Mouse (Mus musculus) embryonic facial prominence, embryonic 15.5 days (tissue): Measurements from ENCODE around the gene 1700069L16Rik. TPM values are rescaled to one million over a fixed set of nuclear protein-coding genes. Genes with fewer than 3 reads are reported as not detected.

ENCODE experiments used
- ATAC-seq: fragments of 200-750 bp; cut with Nextera tagmentation; 2 replicates; pipeline ENCODE4 v1.8.0; 2017; ENCODE audit warnings: low read depth, moderate TSS enrichment; ENCODE audit not compliant: insufficient number of reproducible peaks, low FRiP score, low TSS enrichment
- H3K27ac ChIP-seq: fragments of 300-500 bp; sonication (generic); replicated peaks from 2 replicates; pipeline ENCODE4 v1.5.1; 2015; ENCODE audit warnings: mild to moderate bottlenecking, inconsistent platforms
- H3K27me3 ChIP-seq: fragments of 300-500 bp; sonication (generic); 2 replicates; pipeline ENCODE4 v1.6.1; 2015; ENCODE audit warnings: inconsistent platforms
- H3K36me3 ChIP-seq: fragments of 300-500 bp; sonication (generic); 2 replicates; pipeline ENCODE4 v1.6.1; 2015; ENCODE audit warnings: mild to moderate bottlenecking, inconsistent platforms
- H3K4me1 ChIP-seq: fragments of 300-500 bp; sonication (generic); 2 replicates; pipeline ENCODE4 v1.6.1; 2015; ENCODE audit warnings: inconsistent platforms
- H3K4me2 ChIP-seq: fragments of 300-500 bp; sonication (generic); replicated peaks from 2 replicates; pipeline ENCODE4 v1.6.1; 2015; ENCODE audit warnings: mild to moderate bottlenecking, inconsistent platforms
- H3K4me3 ChIP-seq: fragments of 300-500 bp; sonication (generic); replicated peaks from 2 replicates; pipeline ENCODE4 v1.5.1; 2015; ENCODE audit warnings: mild to moderate bottlenecking, inconsistent platforms
- H3K9ac ChIP-seq: fragments of 300-500 bp; sonication (generic); 2 replicates; pipeline ENCODE4 v1.6.1; 2015; ENCODE audit warnings: inconsistent platforms
- H3K9me3 ChIP-seq: fragments of 300-500 bp; sonication (generic); replicated peaks from 2 replicates; pipeline ENCODE4 v1.6.1; 2016; ENCODE audit warnings: inconsistent platforms
- WGBS: fragments of 180-500 bp; shearing (Covaris S2); methylation state at CpG from one replicate; pipeline ENCODE4 v1.1.7; 2015; 5-methylcytosine and 5-hydroxymethylcytosine counted together
- polyA plus RNA-seq: library from polyadenylated mRNA; unstranded; fragments of >200 nt; fragmentation: Nextera tagmentation; extraction: Ambion mirVana; gene quantifications from 2 replicates; pipeline ENCODE4 v1.2.1, GENCODE M21; 2015

The 1700069L16Rik gene
- polyA plus RNA-seq = not detected in 2 replicates

DNA sequence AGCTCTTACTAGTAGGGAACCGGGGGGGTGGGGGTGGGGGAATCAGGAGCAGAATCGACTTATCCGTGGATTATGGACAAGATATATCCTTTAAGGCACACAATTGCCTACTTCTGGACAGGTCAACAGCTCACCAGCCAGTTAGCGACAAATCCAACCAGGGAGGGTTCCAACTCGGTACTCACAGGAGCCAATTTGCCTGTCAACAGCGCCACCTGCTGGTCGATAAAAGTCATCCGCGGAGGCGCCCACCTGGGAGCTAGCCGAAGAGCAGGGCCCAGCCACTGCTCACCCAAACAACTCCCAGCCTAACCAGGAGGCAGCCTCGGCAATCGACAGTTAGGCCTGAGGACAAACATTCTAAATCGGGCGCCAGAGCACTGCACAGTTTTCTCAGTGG, at the start of gene 1700069L16Rik:
1700069L16Rik (minus strand) TSS at position 327 of the 400 bp plus-strand sequence.
- Histone ChIP-seq H3K4me2 (no peak within 1 kb of the TSS), H3K9ac (no peak within 1 kb of the TSS), H3K27ac (no peak within 1 kb of the TSS), H3K4me1 (no peaks in the 10 kb centered on the region), H3K36me3 (no peaks in the 10 kb centered on the region), H3K27me3 (no peaks in the 10 kb centered on the region), H3K9me3 (0 out of 2 replicates have a peak, but pooled peaks cover 4% of the 10 kb centered on the region), H3K4me3 (no peak within 1 kb of the TSS)
- ATAC-seq = no peak
- 4% methylated on average over 15 of the region's 15 CpGs for WGBS

DNA sequence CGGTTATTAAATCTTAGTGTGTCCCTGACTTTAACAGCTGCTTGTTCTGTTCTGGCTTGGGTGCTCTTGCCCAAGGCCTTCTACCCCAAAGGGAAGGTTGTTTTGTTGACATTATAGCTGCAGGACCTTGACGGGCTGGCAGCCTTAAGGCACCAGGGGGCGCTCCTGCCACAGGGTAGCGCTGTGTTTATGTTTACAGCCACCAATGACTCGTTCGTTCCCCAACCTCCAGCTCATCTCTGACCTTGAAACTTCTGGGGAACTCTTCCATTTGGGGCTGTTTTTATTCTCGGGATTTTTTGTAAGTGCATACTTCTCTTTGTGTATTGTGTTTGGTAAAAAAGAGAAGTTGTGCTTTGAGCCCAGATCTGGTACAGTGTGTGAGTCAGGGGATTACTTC, 49.1 kb upstream of the 1700069L16Rik start:
- Histone ChIP-seq H3K4me2 (peak overlapping the region; percentile 91), H3K9me3 (no peaks in the 10 kb centered on the region), H3K36me3 (peaks cover 37% of the 10 kb centered on the region), H3K27me3 (no peaks in the 10 kb centered on the region), H3K9ac (no peak overlapping the region), H3K27ac (no peak overlapping the region; the same call in 1 of the 2 replicates), H3K4me3 (peak overlapping the region; percentile 98), H3K4me1 (peaks cover 28% of the 10 kb centered on the region)
- ATAC-seq = no peak; the same call in 1 of the 2 replicates
- under 1% methylated on average over 7 of the region's 7 CpGs for WGBS

DNA sequence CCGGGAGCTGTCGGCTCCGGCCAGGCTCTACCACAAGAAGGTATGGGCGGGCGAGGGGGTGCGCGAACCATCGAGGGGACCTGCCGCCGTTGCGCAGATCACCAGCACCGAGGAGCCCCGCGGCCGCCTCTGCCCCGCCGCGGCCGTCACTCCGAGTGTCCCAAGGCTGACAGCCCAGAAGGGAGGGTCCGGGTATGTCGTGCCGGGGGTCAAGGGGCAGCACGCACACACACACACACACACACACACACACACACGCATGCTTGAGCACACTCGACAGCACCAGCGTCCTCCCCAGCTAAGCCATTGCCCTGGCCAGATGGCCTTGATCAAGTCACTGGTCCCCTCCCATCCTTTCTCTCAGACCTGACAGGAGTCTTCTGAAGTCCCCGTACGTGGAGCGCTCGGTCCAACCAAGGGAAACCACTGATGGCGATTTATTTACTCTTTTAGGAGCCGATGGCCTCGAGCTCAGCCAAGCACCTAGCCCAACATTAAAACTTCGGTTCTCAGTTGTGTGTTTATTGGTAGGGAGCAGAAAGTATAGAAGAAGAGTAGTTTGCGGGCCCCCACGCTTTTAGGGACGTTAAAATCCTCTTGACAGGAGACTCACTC, 48.4 kb upstream of the 1700069L16Rik start:
- Histone ChIP-seq H3K9ac (peak overlapping the region; percentile 59), H3K9me3 (no peaks in the 10 kb centered on the region), H3K36me3 (peaks cover 43% of the 10 kb centered on the region), H3K4me2 (peak overlapping the region; percentile 91), H3K4me3 (peak overlapping the region; percentile 98), H3K27me3 (no peaks in the 10 kb centered on the region), H3K4me1 (peaks cover 28% of the 10 kb centered on the region), H3K27ac (no peak overlapping the region; the same call in 1 of the 2 replicates)
- 2% methylated on average over 38 of the region's 38 CpGs for WGBS
- peak; percentile 14; the same call in 1 of the 2 replicates for ATAC-seq

- Histone ChIP-seq H3K9me3 (no peaks in the 10 kb centered on the region), H3K4me1 (peaks cover 28% of the 10 kb centered on the region), H3K27ac (peak within 1 kb of the TSS; percentile 98), H3K36me3 (peaks cover 46% of the 10 kb centered on the region), H3K27me3 (no peaks in the 10 kb centered on the region), H3K9ac (peak within 1 kb of the TSS; percentile 97), H3K4me2 (peak within 1 kb of the TSS; percentile 91), H3K4me3 (peak within 1 kb of the TSS; percentile 98)
- peak; percentile 86 for ATAC-seq
- under 1% methylated on average over 49 of the region's 49 CpGs for WGBS
Measured at GRCm38 (mm10) chr5:113772450-113772895, 47.9 kb upstream of the 1700069L16Rik start, which contains the start of the genes Sart3 and Iscu. Gene Sart3, minus strand, starts transcription at chr5:113772510. Gene Iscu, plus strand, starts transcription at chr5:113772748.

DNA sequence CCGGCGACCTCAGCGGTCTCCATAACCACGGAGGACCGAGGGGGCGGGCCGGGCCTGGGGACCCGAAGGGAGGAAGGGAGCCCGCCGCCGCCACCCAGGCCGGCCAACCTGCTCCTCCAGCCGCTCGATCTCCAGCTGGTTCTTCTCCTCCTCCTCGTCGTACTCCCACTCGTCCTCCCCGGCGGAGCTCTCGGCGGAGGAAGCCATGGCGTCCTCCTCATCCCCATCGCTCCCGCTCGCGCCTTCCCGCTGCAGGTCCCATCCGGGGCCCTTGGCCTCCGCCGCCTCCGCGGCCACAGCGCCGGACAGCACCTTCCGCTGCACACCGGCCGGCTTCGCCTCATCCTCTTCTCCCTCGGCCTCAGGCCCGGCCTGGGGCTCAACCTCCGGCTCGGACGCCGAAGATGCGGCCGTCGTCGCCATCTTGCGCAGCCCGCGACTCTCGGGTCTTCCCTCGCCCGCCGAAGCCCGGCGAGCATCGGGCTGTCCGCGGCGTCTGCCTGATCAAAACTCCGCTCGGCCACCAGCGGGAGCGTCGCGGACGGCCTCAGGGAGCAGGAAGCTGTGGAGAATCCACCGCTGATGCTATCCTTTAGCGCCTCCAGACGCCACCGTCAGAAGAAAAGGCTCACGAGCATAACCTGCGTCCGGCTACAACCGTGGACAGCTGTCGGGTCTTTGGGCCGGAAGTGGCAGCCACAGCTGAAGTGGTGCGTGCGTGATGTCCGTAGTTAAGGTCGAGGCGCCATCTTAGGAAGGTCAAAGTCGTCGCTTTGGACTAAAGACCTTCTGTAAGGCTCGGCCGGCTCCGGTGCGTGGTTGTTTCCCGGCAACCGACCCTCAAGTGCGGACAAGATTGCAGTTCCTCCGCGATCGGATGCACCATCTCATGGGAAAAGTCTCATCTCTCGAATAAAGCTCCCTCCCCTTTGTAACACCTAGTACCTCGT, 46.9 kb upstream of the 1700069L16Rik start:
- no peaks in the 10 kb centered on the region for H3K9me3 ChIP-seq
- peaks cover 48% of the 10 kb centered on the region for H3K36me3 ChIP-seq
- ATAC-seq = peak; percentile 79
- no peaks in the 10 kb centered on the region for H3K27me3 ChIP-seq
- H3K4me3 ChIP-seq = peak overlapping the region; percentile 98
- H3K9ac ChIP-seq = peak overlapping the region; percentile 97
- under 1% methylated on average over 96 of the region's 97 CpGs for WGBS
- H3K4me1 ChIP-seq = peaks cover 28% of the 10 kb centered on the region
- peak overlapping the region; percentile 98 for H3K27ac ChIP-seq
- H3K4me2 ChIP-seq = peak overlapping the region; percentile 91

GRCm38 (mm10) chr5:113768806-113769205, 44.2 kb upstream of the 1700069L16Rik start:
- no peak for ATAC-seq
- no peak overlapping the region for H3K4me3 ChIP-seq

DNA sequence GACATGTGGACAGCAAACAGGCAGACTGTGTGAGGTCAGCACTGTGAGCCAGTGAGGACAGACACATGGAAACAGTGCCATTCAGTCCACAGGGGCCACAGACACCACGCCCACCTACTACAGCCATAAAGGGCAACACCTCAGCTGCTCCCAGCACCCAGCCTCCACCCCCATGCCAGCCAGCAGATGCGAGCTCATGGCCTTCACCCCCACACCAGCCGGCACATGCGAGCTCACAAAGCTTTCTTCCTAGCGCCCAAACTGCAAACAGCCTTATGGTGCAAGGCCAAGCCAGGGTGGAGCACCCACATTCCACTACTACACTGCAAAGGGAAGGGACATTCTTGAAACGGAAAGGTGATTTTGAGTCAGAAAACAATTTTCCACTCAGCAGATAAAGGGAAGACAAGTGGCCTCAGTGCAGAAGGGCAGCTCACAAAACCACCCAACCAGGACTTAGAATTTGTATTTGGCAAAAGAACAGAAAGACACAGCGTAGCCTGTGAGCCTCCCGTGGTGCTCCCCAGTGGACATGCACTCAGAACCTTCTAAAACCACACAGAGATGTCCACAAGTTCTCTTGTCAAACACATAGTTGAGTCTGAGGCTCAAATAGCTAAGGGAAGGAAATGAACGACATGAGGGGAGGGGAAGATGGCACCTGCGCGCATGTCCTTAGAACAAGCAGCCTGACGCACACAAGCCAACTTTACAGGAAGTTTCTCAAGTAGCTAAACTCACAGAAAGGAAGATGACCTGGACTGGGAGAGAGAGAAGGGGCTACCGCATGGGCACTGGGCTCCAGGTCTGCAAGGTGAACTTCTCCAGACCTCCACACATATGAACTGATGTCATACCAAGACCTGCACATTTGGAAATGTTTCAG, 41.3 kb upstream of the 1700069L16Rik start:
- Histone ChIP-seq H3K27ac (no peak overlapping the region), H3K4me2 (no peak overlapping the region), H3K4me1 (peaks cover 17% of the 10 kb centered on the region), H3K9ac (no peak overlapping the region), H3K9me3 (no peaks in the 10 kb centered on the region), H3K36me3 (peaks cover 63% of the 10 kb centered on the region), H3K4me3 (no peak overlapping the region), H3K27me3 (no peaks in the 10 kb centered on the region)
- ATAC-seq = no peak
- WGBS = 89% methylated on average over 13 of the region's 13 CpGs

More at GRCm38 (mm10) chr5:113768806-113769205, 44.2 kb upstream of the 1700069L16Rik start:
- Histone ChIP-seq H3K9me3 (no peaks in the 10 kb centered on the region), H3K36me3 (peaks cover 36% of the 10 kb centered on the region), H3K27me3 (no peaks in the 10 kb centered on the region), H3K4me2 (no peak overlapping the region), H3K9ac (no peak overlapping the region), H3K4me1 (peaks cover 26% of the 10 kb centered on the region), H3K27ac (no peak overlapping the region)
- WGBS = 83% methylated on average over 8 of the region's 8 CpGs

DNA sequence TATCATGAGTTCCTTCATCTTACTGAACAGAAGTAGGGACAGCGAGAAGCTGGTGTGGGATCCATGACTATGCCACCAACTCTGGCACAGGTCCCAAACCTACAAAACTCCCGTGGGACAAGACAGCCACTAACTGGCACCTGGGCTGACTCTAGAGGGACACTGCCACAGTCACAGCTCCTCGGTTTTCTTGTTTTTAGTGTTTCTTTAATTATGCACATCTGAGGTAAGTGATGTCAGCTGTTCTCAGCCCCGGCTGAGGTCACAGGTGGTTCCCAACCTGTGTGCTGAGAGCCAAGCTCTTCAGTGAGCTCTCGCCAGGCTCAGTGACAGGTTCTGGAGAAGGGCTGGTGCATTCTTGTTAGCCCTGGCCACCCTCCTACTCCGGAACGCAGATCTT, 39.9 kb upstream of the 1700069L16Rik start:
- Histone ChIP-seq H3K4me3 (no peak overlapping the region), H3K27ac (no peak overlapping the region), H3K9ac (no peak overlapping the region), H3K4me2 (no peak overlapping the region), H3K36me3 (peaks cover 76% of the 10 kb centered on the region), H3K4me1 (peaks cover 3% of the 10 kb centered on the region), H3K27me3 (no peaks in the 10 kb centered on the region), H3K9me3 (no peaks in the 10 kb centered on the region)
- WGBS = 83% methylated on average over 7 of the region's 7 CpGs
- no peak for ATAC-seq

GRCm38 (mm10) chr5:113761585-113761984, 37.0 kb upstream of the 1700069L16Rik start:
- Histone ChIP-seq H3K4me1 (no peaks in the 10 kb centered on the region), H3K27ac (no peak overlapping the region), H3K4me3 (no peak overlapping the region), H3K9me3 (no peaks in the 10 kb centered on the region), H3K4me2 (no peak overlapping the region), H3K27me3 (no peaks in the 10 kb centered on the region), H3K9ac (no peak overlapping the region), H3K36me3 (peaks cover 81% of the 10 kb centered on the region)
- WGBS = 92% methylated on average over 2 of the region's 2 CpGs
- ATAC-seq = no peak

DNA sequence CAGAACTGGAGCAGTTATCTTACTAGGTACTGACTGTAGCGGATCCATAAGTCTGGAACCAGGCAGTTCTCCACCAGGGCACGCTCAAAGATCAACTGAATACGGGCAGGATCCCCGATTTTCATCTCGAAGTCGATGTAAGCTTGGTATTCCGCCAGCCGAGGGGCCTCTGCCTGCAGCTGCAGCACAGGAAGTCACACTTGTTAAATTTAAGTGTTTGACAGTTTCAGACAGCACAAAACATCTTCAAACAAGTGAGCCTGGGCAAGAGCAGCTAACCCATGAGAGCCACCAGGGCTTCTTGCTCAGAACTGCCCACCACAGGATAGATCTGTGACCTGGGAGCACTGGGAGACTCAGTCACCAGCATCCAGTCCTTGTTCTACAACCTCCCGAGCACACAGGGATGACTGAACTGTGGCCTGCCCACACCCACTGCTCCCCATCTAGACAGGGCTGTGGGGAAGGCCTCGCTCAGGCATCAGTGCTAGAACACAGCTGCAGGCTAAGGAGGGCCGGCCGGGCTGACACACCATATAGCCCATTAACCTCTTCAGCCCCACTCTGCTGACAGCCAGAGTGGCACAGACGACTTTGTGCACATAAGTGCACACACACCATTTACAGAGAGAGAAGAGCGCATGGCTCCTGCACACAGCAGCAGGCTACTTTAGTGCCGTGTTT, 30.9 kb upstream of the 1700069L16Rik start:
- no peaks in the 10 kb centered on the region for H3K4me1 ChIP-seq
- H3K27me3 ChIP-seq = no peaks in the 10 kb centered on the region
- H3K36me3 ChIP-seq = peaks cover 97% of the 10 kb centered on the region
- no peak overlapping the region for H3K27ac ChIP-seq
- no peak for ATAC-seq
- no peak overlapping the region for H3K4me2 ChIP-seq
- no peaks in the 10 kb centered on the region for H3K9me3 ChIP-seq
- H3K4me3 ChIP-seq = no peak overlapping the region
- H3K9ac ChIP-seq = no peak overlapping the region
- WGBS = 84% methylated on average over 15 of the region's 15 CpGs
